Mouse (Mus musculus) leukemia stem cell, adult 10-12 weeks (primary cell): Measurements from ENCODE around the gene Hist1h1a. TPM values are rescaled to one million over a fixed set of nuclear protein-coding genes. Genes with fewer than 3 reads are reported as not detected.

Experiments used
- polyA plus RNA-seq: library from polyadenylated mRNA; stranded (reverse); fragments of >175 nt; gene quantifications from 2 replicates; pipeline ENCODE4 v1.2.3, GENCODE M21; 2012; ENCODE audit warnings: low replicate concordance

Gene Hist1h1a
- 1.2 and 1.7 TPM in 2 replicates for polyA plus RNA-seq

GRCm38 (mm10) chr13:23763586-23764323 is at the start of gene Hist1h1a:
Gene Hist1h1a, plus strand, starts transcription at chr13:23763666.

GRCm38 (mm10) chr13:23738677-23739068 is 24.8 kb upstream of the Hist1h1a start, which contains the start of gene Hist1h1c:
Gene Hist1h1c, plus strand, starts transcription at chr13:23738808.

GRCm38 (mm10) chr13:23745381-23746161 is 17.9 kb upstream of the Hist1h1a start, which contains the start of gene Hist1h3c:
Gene Hist1h3c, minus strand, starts transcription at chr13:23745602.

GRCm38 (mm10) chr13:23746201-23747080 is 17.0 kb upstream of the Hist1h1a start, which contains the start of gene Hist1h2bb:
Gene Hist1h2bb, plus strand, starts transcription at chr13:23746734.

GRCm38 (mm10) chr13:23750839-23751477 is 12.5 kb upstream of the Hist1h1a start, which contains the start of gene Hist1h2ab:
Gene Hist1h2ab, plus strand, starts transcription at chr13:23751126.

GRCm38 (mm10) chr13:23752067-23752741 is 11.3 kb upstream of the Hist1h1a start, which contains the start of gene Hist1h3b:
Gene Hist1h3b, plus strand, starts transcription at chr13:23752267.

GRCm38 (mm10) chr13:23756790-23757189 is 6.7 kb upstream of the Hist1h1a start, which contains the start of gene Hist1h4b:
Gene Hist1h4b, plus strand, starts transcription at chr13:23757013.

GRCm38 (mm10) chr13:23760972-23761864 is 2.2 kb upstream of the Hist1h1a start, which contains the start of gene Hist1h4a:
Gene Hist1h4a, minus strand, starts transcription at chr13:23761230.

GRCm38 (mm10) chr13:23761871-23762821 is 1.3 kb upstream of the Hist1h1a start, which contains the start of gene Hist1h3a:
Gene Hist1h3a, minus strand, starts transcription at chr13:23762386.

GRCm38 (mm10) chr13:23769613-23770012 is 6.1 kb downstream of the Hist1h1a start, which contains the start of gene Trim38:
Gene Trim38, plus strand, starts transcription at chr13:23769913.

GRCm38 (mm10) chr13:23806422-23807052 is 43.1 kb downstream of the Hist1h1a start, which contains the start of gene Slc17a2:
Gene Slc17a2, plus strand, starts transcription at chr13:23806993.

Other genes with a start within 250 kb of the Hist1h1a start
- gene Hist1h4h, start 232.6 kb upstream of the Hist1h1a start, polyA plus RNA-seq = 22.4 and 24.1 TPM in 2 replicates
- gene Hist1h2af, start 229.8 kb upstream of the Hist1h1a start, polyA plus RNA-seq = 1,274 and 2,101 TPM in 2 replicates
- 9.7 and 27.2 TPM in 2 replicates for gene Hist1h3g, start 228.2 kb upstream of the Hist1h1a start, polyA plus RNA-seq
- 2.6 and 2.9 TPM in 2 replicates for gene Hist1h2bh, start 220.3 kb upstream of the Hist1h1a start, polyA plus RNA-seq
- gene Hist1h3f, start 219.6 kb upstream of the Hist1h1a start, polyA plus RNA-seq = 7.8 and 13.9 TPM in 2 replicates
- gene Hist1h4f, start 212.0 kb upstream of the Hist1h1a start, polyA plus RNA-seq = 39.6 and 48.6 TPM in 2 replicates
- gene Hist1h1d, start 210.4 kb upstream of the Hist1h1a start, polyA plus RNA-seq = 0.89 and 1.4 TPM in 2 replicates
- 12.2 and 20.5 TPM in 2 replicates for gene Hist1h3e, start 201.3 kb upstream of the Hist1h1a start, polyA plus RNA-seq
- 20.4 and 37.8 TPM in 2 replicates for gene Hist1h2ae, start 192.4 kb upstream of the Hist1h1a start, polyA plus RNA-seq
- gene Hist1h2bg, start 192.3 kb upstream of the Hist1h1a start, polyA plus RNA-seq = 19.7 and 30.7 TPM in 2 replicates
- 15.2 and 20.1 TPM in 2 replicates for gene Hist1h2bf, start 189.5 kb upstream of the Hist1h1a start, polyA plus RNA-seq
- gene Hist1h2ad, start 189.3 kb upstream of the Hist1h1a start, polyA plus RNA-seq = 1.2 and 1.8 TPM in 2 replicates
- gene Hist1h3d, start 187.9 kb upstream of the Hist1h1a start, polyA plus RNA-seq = 1.1 and 5.4 TPM in 2 replicates
- gene Hist1h4d, start 182.1 kb upstream of the Hist1h1a start, polyA plus RNA-seq = 21.9 and 50.4 TPM in 2 replicates
- 1.7 and 2.0 TPM in 2 replicates for gene Hist1h2be, start 142.5 kb upstream of the Hist1h1a start, polyA plus RNA-seq
- gene Hist1h1e, start 141.1 kb upstream of the Hist1h1a start, polyA plus RNA-seq = 6.8 and 18.7 TPM in 2 replicates
- gene Hist1h2ac, start 79.7 kb upstream of the Hist1h1a start, polyA plus RNA-seq = 1.7 and 2.0 TPM in 2 replicates
- gene Hist1h2bc, start 79.5 kb upstream of the Hist1h1a start, polyA plus RNA-seq = 3.1 and 3.3 TPM in 2 replicates
- not detected in 2 replicates for gene Hist1h1t, start 67.9 kb upstream of the Hist1h1a start, polyA plus RNA-seq
- gene Hist1h4c, start 65.2 kb upstream of the Hist1h1a start, polyA plus RNA-seq = 3.9 and 4.0 TPM in 2 replicates
- gene Hfe, start 52.8 kb upstream of the Hist1h1a start, polyA plus RNA-seq = 5.0 and 7.1 TPM in 2 replicates
- gene Hist1h1c, start 24.9 kb upstream of the Hist1h1a start, polyA plus RNA-seq = 13.0 and 32.3 TPM in 2 replicates
- gene Hist1h3c, start 18.1 kb upstream of the Hist1h1a start, polyA plus RNA-seq = 4.9 and 12.8 TPM in 2 replicates
- 14.4 and 31.0 TPM in 2 replicates for gene Hist1h2bb, start 16.9 kb upstream of the Hist1h1a start, polyA plus RNA-seq
- 39.8 and 47.5 TPM in 2 replicates for gene Hist1h2ab, start 12.5 kb upstream of the Hist1h1a start, polyA plus RNA-seq
- gene Hist1h3b, start 11.4 kb upstream of the Hist1h1a start, polyA plus RNA-seq = 4.5 and 16.4 TPM in 2 replicates
- 7.2 and 8.6 TPM in 2 replicates for gene Hist1h4b, start 6.7 kb upstream of the Hist1h1a start, polyA plus RNA-seq
- gene Hist1h4a, start 2.4 kb upstream of the Hist1h1a start, polyA plus RNA-seq = 40.2 and 48.3 TPM in 2 replicates
- gene Hist1h3a, start 1.3 kb upstream of the Hist1h1a start, polyA plus RNA-seq = 0.45 and 5.1 TPM in 2 replicates
- not detected in 2 replicates for gene Trim38, start 6.2 kb downstream of the Hist1h1a start, polyA plus RNA-seq
- gene Slc17a2, start 43.3 kb downstream of the Hist1h1a start, polyA plus RNA-seq = not detected in 2 replicates
- gene Slc17a3, start 75.8 kb downstream of the Hist1h1a start, polyA plus RNA-seq = not detected in 2 replicates
- not detected in 2 replicates for gene Slc17a1, start 104.1 kb downstream of the Hist1h1a start, polyA plus RNA-seq
- gene Slc17a4, start 151.3 kb downstream of the Hist1h1a start, polyA plus RNA-seq = not detected in 2 replicates
- not detected in 2 replicates for gene Hist1h2ba, start 170.5 kb downstream of the Hist1h1a start, polyA plus RNA-seq
- gene Hist1h2aa, start 170.8 kb downstream of the Hist1h1a start, polyA plus RNA-seq = not detected in 2 replicates
- gene Scgn, start 227.5 kb downstream of the Hist1h1a start, polyA plus RNA-seq = not detected in 2 replicates